Mouse (Mus musculus) kidney, adult 2 months (tissue): ENCODE results near the gene Dtwd1. TPM values are rescaled to one million over a fixed set of nuclear protein-coding genes. Genes with fewer than 3 reads are reported as not detected.
"Not testable (repeated sequence)": the region's sequence is repeated elsewhere in the genome, so short reads cannot be mapped to it uniquely, and the experiment has no call there.

ENCODE experiments used
- DNase-seq: peaks from one replicate; pipeline ENCODE4 v3.0.0; 2021
- H3K27ac ChIP-seq: fragments of 200-500 bp; 2 replicates; pipeline ENCODE4 v1.5.1; 2012; ENCODE audit warnings: low read depth, low read length, control low read depth, inconsistent platforms; ENCODE audit not compliant: insufficient read depth
- H3K27me3 ChIP-seq: fragments of 200-500 bp; replicated peaks from 2 replicates; pipeline ENCODE4 v1.6.1; 2012; ENCODE audit warnings: mild to moderate bottlenecking, moderate library complexity, low read length, inconsistent platforms; ENCODE audit not compliant: control insufficient read depth, insufficient read depth
- H3K36me3 ChIP-seq: fragments of 200-500 bp; 2 replicates; pipeline ENCODE4 v1.6.1; 2012; ENCODE audit warnings: mild to moderate bottlenecking, moderate library complexity, low read length, inconsistent platforms; ENCODE audit not compliant: control insufficient read depth, insufficient read depth
- H3K4me1 ChIP-seq: fragments of 200-500 bp; 2 replicates; pipeline ENCODE4 v1.6.1; 2011; ENCODE audit warnings: low read length; ENCODE audit not compliant: control insufficient read depth, insufficient read depth
- H3K4me3 ChIP-seq: fragments of 200-500 bp; 2 replicates; pipeline ENCODE4 v1.5.1; 2011; ENCODE audit warnings: mild to moderate bottlenecking, low read depth, low read length, control low read depth; ENCODE audit not compliant: insufficient read depth
- CTCF ChIP-seq: fragments of 200-500 bp; conservative IDR thresholded peaks from 2 replicates; pipeline ENCODE4 v1.5.1; 2011; ENCODE audit warnings: low read depth, mild to moderate bottlenecking, control low read depth, low read length, moderate library complexity, mixed read lengths; ENCODE audit not compliant: insufficient read depth, insufficient read length
- POLR2A ChIP-seq: fragments of 200-500 bp; IDR thresholded peaks from one replicate; pipeline ENCODE4 v1.6.1; 2011; ENCODE audit warnings: low read depth, low read length, control low read depth
- WGBS: fragments of 180-500 bp; shearing (Covaris S2); methylation state at CpG from one replicate; pipeline ENCODE4 v1.1.7; 2018; 5-methylcytosine and 5-hydroxymethylcytosine counted together
- polyA plus RNA-seq: library from polyadenylated mRNA; depleted of rRNA; stranded (reverse); fragments of >200 nt; gene quantifications from 2 replicates; pipeline ENCODE4 v1.2.3, GENCODE M21; 2012; rRNA removed

Gene Dtwd1
- polyA plus RNA-seq, 1 experiment = 4.9 TPM

GRCm38 (mm10) chr2:126191306-126191705, 39.4 kb downstream of the Dtwd1 start:
- no peak for TF ChIP-seq POLR2A
- TF ChIP-seq CTCF = no peak
- no peak overlapping the region for H3K4me3 ChIP-seq
- WGBS = 66% methylated on average over 4 of the region's 4 CpGs
- H3K27ac ChIP-seq = no peak overlapping the region
- H3K4me1 ChIP-seq = no peaks in the 10 kb centered on the region
- DNase-seq = no peak
- H3K36me3 ChIP-seq = no peaks in the 10 kb centered on the region
- no peaks in the 10 kb centered on the region for H3K27me3 ChIP-seq

GRCm38 (mm10) chr2:126192129-126192528, 40.2 kb downstream of the Dtwd1 start:
- H3K27me3 ChIP-seq = no peaks in the 10 kb centered on the region
- DNase-seq = no peak
- no peaks in the 10 kb centered on the region for H3K36me3 ChIP-seq
- no peaks in the 10 kb centered on the region for H3K4me1 ChIP-seq
- 83% methylated on average over 2 of the region's 2 CpGs for WGBS
- H3K4me3 ChIP-seq = no peak overlapping the region
- H3K27ac ChIP-seq = no peak overlapping the region
- no peak for TF ChIP-seq CTCF
- no peak for TF ChIP-seq POLR2A

DNA sequence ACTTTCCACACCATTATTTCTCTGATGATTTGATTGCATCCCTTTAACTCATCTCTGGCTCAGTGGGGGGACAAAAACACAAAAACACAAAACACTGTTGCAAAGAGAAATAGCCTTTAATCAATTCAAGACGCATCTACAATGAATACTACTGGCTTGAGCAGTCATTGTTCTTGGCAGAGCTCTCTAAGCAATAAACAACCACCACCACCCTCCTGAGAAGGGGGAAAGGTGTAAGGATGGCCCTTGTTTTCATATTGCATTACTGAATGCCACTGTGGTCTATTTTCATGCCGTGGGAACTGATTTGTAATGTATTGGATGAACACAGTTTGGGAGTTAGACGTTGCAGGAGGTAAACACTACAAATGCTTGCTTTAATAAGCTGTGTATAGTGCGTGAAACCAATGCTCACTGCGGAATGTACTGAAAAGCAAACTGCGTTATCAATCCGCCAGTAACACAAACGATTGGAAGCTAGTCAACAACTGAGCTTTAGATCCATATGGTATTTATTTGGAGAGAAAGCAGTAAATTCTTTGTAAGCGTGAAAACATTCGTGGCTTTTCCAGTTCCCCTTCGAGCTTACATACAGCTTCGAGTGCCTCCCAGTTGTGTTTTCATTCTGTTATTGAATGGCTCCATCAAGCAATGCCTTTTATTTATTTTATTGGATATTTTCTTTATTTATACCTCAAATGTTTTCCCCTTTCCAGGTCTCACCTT, 43.9 kb downstream of the Dtwd1 start:
- H3K27ac ChIP-seq = no peak overlapping the region
- DNase-seq = no peak
- H3K36me3 ChIP-seq = no peaks in the 10 kb centered on the region
- no peaks in the 10 kb centered on the region for H3K27me3 ChIP-seq
- H3K4me3 ChIP-seq = no peak overlapping the region
- H3K4me1 ChIP-seq = no peaks in the 10 kb centered on the region
- WGBS = 74% methylated on average over 12 of the region's 12 CpGs
- TF ChIP-seq CTCF = no peak
- no peak for TF ChIP-seq POLR2A

DNA sequence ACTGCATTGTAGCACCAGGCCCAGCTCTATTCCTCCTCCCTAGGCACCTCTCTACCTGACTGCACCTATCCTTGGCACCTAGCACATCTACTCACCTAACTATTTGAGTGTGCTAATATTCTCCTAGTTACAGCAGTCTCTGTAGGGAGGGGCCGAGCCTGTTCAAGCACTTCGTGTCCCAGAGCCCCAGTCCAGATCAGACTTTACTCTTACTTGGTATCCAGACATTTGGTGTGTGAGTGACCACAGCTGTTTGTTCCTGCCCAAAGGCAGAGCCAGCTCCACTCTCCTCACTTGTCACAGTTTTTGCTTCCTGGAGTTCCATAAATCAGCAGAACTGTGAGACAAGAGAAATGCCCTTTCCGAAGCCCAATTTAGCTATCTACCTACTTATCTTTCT, 47.0 kb downstream of the Dtwd1 start:
- Histone ChIP-seq H3K4me3 (no peak overlapping the region), H3K27ac (no peak overlapping the region), H3K27me3 (no peaks in the 10 kb centered on the region), H3K36me3 (no peaks in the 10 kb centered on the region), H3K4me1 (no peaks in the 10 kb centered on the region)
- no peak for TF ChIP-seq POLR2A
- no peak for TF ChIP-seq CTCF
- no peak for DNase-seq
- 52% methylated on average over 3 of the region's 3 CpGs for WGBS

GRCm38 (mm10) chr2:126211011-126211680, 59.2 kb downstream of the Dtwd1 start:
- H3K4me3 ChIP-seq = no peak overlapping the region
- no peak overlapping the region for H3K27ac ChIP-seq
- TF ChIP-seq POLR2A (no peak), CTCF (no peak)
- no peaks in the 10 kb centered on the region for H3K4me1 ChIP-seq
- no peak for DNase-seq
- H3K36me3 ChIP-seq = no peaks in the 10 kb centered on the region
- no peaks in the 10 kb centered on the region for H3K27me3 ChIP-seq
- 81% methylated on average over 6 of the region's 6 CpGs for WGBS

GRCm38 (mm10) chr2:126214800-126215199, 62.9 kb downstream of the Dtwd1 start, which contains the start of gene Gm17555:
Gene Gm17555, plus strand, starts transcription at chr2:126215100.
- not testable (repeated sequence) for H3K4me3 ChIP-seq, H3K36me3 ChIP-seq, DNase-seq, H3K4me1 ChIP-seq, H3K27ac ChIP-seq, H3K27me3 ChIP-seq
- 86% methylated on average over 3 of the region's 3 CpGs for WGBS

Other genes starting within 250 kb of the Dtwd1 start
- 0.37 and 0.47 TPM in 2 replicates for gene Fgf7, start 117.5 kb upstream of the Dtwd1 start, polyA plus RNA-seq
- not detected in 2 replicates for gene Fam227b, start 137 bp upstream of the Dtwd1 start, polyA plus RNA-seq
- gene Gm17555, start 63.0 kb downstream of the Dtwd1 start, polyA plus RNA-seq = not detected in 2 replicates